Mouse (Mus musculus): ENCODE measurements around the gene Sult2b1. TPM values are rescaled to one million over a fixed set of nuclear protein-coding genes. Genes with fewer than 3 reads are reported as not detected.
A peak's percentile ranks its signal among the peaks of the same experiment; 100 is the strongest.

Sult2b1 gene
- polyA plus RNA-seq, 1 experiment from 2014 or later = 2.5 TPM

DNA sequence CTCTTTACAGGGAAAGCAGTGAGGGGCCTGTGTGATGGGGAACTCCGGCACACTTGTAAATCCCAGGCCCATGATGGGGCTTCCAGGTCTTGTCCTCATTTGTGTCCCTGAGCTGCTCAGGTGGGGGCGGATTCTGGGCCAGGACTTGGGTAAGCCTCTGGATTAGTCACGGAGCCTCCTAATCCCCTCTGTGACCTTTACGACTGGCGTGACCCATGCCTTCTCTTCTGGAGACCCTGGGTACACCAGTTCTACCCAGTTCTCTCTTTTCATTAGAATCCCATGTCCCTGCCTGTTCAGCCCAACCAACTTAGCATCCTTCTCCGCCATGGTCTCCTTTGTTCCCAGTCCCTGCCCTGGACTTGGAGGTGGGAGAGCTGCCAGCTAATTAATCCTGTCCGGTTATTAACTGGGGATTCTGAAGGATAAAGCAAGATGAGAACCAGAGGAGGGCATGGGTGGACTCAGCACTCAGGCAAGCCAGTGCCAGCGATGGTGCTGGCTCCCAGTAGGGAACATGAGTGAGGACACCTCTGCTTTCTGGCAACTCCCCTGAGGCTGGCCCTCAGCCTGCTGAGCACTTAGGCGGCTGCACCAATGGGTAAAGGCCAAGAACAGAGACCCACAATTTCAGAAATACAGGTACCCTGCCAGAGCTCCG lies 31.0 kb upstream of the Sult2b1 start:
- 43% methylated on average over 10 of the region's 10 CpGs for WGBS
- H3K36me3 ChIP-seq = peaks cover 26% of the 10 kb centered on the region
- no peak overlapping the region for H3K4me2 ChIP-seq (replicated peaks)
- no peak overlapping the region for H3K9ac ChIP-seq
- peak overlapping the region; percentile 94; the same call in 1 of the 2 replicates for H3K4me3 ChIP-seq
- H3K9me3 ChIP-seq = no peaks in the 10 kb centered on the region
- H3K27me3 ChIP-seq = peaks cover 14% of the 10 kb centered on the region; the same call in 1 of the 2 replicates
- peaks cover 27% of the 10 kb centered on the region for H3K4me1 ChIP-seq
- ATAC-seq (ENCODE audit: insufficient number of reproducible peaks, insufficient read depth, low FRiP score, low TSS enrichment) = no peak
- no peak overlapping the region for H3K27ac ChIP-seq

DNA sequence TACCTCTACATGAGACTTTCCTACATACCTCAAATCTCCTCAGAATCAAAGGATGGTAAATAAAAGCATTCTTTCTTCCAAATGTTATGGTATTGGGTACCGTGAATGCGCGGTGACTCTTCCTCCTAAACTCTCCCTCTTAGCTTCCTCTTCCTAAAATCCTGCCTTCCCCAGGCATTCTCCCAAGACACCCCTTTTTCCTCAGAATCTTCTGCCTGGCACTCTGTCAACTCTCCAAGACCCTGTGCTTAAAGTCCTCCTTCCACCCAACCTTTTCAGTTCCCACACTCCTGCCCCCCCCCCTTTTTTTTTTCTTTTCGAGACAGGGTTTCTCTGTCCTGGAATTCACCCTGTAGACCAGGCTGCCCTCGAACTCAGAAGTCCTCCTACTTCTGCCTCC lies 30.4 kb upstream of the Sult2b1 start:
- H3K27ac ChIP-seq = no peak overlapping the region
- no peak for ATAC-seq (ENCODE audit: insufficient number of reproducible peaks, insufficient read depth, low FRiP score, low TSS enrichment)

DNA sequence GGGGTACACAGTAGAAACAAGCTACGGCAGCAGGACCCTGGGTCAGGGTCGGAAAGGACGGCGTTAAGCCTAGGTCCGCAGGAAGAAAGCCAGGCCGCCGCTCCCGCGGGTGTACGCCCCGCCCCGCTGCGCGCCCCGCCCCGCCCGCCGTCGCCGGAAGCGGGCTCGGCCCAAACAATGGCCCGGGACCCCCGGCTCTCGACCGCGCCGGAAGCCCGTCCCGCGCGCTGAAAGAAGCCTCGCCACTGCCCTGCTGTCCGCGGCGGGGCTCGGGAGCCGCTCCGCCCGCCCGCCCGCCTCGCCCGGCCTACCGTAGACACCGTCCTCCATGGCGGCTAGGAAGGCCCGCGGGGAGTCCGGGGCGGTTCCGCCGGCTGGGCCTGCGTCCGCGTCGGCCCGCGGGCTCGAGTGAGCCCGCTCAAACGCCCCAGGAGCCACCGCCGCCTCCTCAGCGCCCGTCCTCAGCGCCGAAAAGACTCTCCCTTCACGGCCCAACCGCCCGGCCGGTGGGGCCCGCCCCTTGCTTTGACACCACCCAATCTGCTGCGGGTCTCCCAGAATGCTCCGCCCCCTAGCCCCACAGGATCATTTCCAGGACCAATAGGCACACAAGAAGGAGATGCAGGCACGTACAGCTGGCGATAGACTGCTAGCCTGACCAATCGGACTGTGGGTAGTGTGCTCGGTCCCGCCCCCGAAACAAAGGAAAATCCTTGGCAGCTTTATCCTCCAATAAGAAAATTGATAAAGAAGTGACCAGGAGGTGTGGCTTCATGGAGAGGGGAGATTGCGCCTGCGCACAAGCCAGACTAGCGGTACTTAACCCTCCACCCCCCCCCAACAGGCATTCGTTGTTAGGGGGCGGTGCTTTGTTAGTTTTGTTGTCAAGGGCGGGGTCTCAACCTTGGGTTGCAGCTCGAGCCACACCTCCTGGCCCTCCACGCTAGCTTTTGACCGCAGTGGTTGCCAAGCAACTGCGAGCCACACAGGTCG lies 29.6 kb upstream of the Sult2b1 start, which contains the start of gene Cyth2:
TSS of gene Cyth2 (minus strand) at position 795 of the 993 bp plus-strand sequence.
- Histone ChIP-seq H3K4me1 (peaks cover 23% of the 10 kb centered on the region), H3K27ac (peak within 1 kb of the TSS; percentile 100), H3K9me3 (no peaks in the 10 kb centered on the region), H3K4me3 (peak within 1 kb of the TSS; percentile 94), H3K27me3 (0 out of 2 replicates have a peak, but pooled peaks cover 6% of the 10 kb centered on the region), H3K4me2 (replicated peaks) (peak within 1 kb of the TSS; percentile 85), H3K36me3 (peaks cover 40% of the 10 kb centered on the region), H3K9ac (peak within 1 kb of the TSS; percentile 100)
- peak; percentile 98 for ATAC-seq (ENCODE audit: insufficient number of reproducible peaks, insufficient read depth, low FRiP score, low TSS enrichment)
- WGBS = 1% methylated on average over 85 of the region's 92 CpGs

More for the DNA sequence above, 30.4 kb upstream of the Sult2b1 start:
- Histone ChIP-seq H3K36me3 (peaks cover 32% of the 10 kb centered on the region), H3K27me3 (peaks cover 10% of the 10 kb centered on the region; the same call in 1 of the 2 replicates), H3K4me2 (replicated peaks) (peak overlapping the region; percentile 49), H3K9ac (no peak overlapping the region; the same call in 1 of the 2 replicates), H3K4me3 (peak overlapping the region; percentile 94), H3K9me3 (no peaks in the 10 kb centered on the region), H3K4me1 (peaks cover 24% of the 10 kb centered on the region)
- 3% methylated on average over 5 of the region's 5 CpGs for WGBS

DNA sequence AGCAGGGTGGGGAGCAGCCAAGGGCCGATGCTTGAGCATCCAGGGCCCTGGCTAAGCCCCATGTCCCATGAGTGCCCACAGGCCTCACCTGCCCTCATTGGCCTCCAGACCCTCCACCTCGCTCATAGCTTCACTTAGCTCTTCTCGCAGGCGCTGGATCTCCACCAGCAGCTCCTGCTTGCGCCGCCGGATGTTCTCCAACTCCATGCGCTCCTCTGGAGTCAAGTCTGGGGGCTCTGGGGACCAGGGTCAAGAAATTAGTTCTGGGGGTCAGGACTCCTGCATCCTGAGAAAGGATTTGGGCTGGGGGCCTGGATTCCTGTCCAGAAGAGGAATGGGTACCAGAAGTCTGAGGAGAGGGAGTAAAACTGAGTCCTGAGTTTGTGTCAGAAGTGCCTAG lies 28.5 kb upstream of the Sult2b1 start:
- H3K9me3 ChIP-seq = no peaks in the 10 kb centered on the region
- peaks cover 51% of the 10 kb centered on the region for H3K36me3 ChIP-seq
- H3K4me1 ChIP-seq = peaks cover 23% of the 10 kb centered on the region
- H3K27me3 ChIP-seq = no peaks in the 10 kb centered on the region
- H3K4me3 ChIP-seq = peak overlapping the region; percentile 94
- peak overlapping the region; percentile 100 for H3K9ac ChIP-seq
- H3K27ac ChIP-seq = peak overlapping the region; percentile 100; the same call in 1 of the 2 replicates
- WGBS = 75% methylated on average over 8 of the region's 8 CpGs
- peak overlapping the region; percentile 85 for H3K4me2 ChIP-seq (replicated peaks)
- ATAC-seq (ENCODE audit: insufficient number of reproducible peaks, insufficient read depth, low FRiP score, low TSS enrichment) = no peak

DNA sequence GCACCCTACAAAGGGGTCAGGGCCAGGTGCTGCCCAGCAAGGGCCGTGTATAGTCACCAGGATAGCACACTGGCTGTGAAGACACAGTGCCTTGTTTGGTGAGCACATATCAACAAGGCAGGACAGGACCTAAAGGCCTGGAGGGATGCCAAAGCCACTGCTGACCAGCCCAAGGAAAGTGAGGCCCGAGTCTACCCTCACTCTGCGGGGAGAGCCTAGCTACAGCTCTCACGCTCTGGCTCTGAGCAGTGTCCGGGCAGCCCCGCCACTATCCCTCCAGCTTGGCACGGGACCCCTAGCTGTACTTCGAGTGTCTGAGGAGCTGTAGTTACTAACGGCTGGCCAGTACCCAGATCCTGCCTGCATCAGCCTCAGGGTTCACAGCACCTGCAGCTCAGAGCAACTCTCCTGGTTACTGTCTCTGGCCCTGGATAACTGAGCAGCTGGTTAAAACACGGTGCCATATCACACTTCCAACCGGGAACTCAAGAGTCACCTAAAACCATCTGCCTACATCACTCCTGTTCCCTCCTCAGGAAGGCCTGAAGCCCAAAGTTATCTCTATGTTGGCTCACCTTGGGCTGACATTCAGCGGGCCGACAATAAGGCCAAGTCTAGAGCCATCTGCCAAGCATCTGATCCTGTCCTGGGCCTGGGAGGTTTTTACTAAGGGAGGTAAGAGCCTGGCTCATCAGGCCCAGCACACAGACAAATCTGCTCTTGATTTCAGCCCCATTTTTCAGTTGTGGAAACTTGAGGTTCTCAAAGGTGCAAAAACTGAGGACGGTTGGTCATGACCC lies 25.0 kb upstream of the Sult2b1 start:
- Histone ChIP-seq H3K9me3 (no peaks in the 10 kb centered on the region), H3K9ac (no peak overlapping the region), H3K36me3 (peaks cover 65% of the 10 kb centered on the region), H3K27me3 (no peaks in the 10 kb centered on the region), H3K4me2 (replicated peaks) (no peak overlapping the region), H3K27ac (no peak overlapping the region), H3K4me1 (peaks cover 12% of the 10 kb centered on the region), H3K4me3 (no peak overlapping the region)
- WGBS = 83% methylated on average over 14 of the region's 14 CpGs
- no peak for ATAC-seq (ENCODE audit: insufficient number of reproducible peaks, insufficient read depth, low FRiP score, low TSS enrichment)

DNA sequence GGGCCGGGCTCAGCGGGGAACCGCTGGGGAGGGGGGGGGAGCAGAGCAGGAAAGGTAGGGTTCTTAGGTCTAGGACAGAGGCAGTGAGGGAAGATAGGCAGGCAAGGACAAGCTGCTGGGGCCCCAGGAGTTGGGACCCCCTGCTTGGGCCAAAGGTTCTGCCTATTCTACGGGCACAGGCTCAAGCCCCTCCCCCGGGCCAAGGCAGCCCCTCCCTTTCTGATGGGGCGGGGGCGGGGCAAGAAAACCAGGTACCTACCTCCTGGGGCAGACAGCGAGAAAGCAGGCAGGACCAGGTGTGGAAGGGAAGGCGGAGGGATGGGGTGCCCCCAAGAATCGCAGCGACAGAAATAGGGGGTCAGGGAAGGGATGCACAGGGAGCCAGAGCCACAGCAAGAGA lies 24.0 kb upstream of the Sult2b1 start:
- peaks cover 67% of the 10 kb centered on the region for H3K36me3 ChIP-seq
- no peak overlapping the region for H3K9ac ChIP-seq
- 44% methylated on average over 11 of the region's 11 CpGs for WGBS
- no peak overlapping the region for H3K27ac ChIP-seq
- H3K4me1 ChIP-seq = peaks cover 12% of the 10 kb centered on the region
- H3K4me3 ChIP-seq = no peak overlapping the region
- H3K9me3 ChIP-seq = no peaks in the 10 kb centered on the region
- no peak overlapping the region for H3K4me2 ChIP-seq (replicated peaks)
- no peak for ATAC-seq (ENCODE audit: insufficient number of reproducible peaks, insufficient read depth, low FRiP score, low TSS enrichment)
- no peaks in the 10 kb centered on the region for H3K27me3 ChIP-seq

DNA sequence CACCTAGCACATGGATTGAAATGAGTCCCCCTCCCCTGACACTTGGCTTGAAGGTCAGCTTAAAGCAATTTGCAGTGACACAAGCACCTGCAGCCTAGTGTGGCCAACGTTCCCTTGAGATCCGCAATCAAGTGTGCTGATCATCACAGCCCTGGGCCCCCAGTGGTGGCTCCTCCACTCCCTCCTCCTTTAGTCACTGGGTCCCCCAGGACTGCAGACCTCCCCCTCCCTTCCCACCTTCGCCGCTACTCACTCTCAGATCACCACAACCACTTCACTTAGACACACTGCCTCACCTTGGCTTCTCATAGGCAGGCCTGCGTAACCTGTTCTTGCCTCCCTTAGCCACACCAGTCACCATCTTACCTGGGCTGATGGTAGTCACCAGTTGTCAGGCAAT lies 21.5 kb upstream of the Sult2b1 start:
- peaks cover 60% of the 10 kb centered on the region for H3K36me3 ChIP-seq
- 0 out of 2 replicates have a peak, but pooled peaks cover 2% of the 10 kb centered on the region for H3K27me3 ChIP-seq
- WGBS = 64% methylated on average over 5 of the region's 5 CpGs
- no peaks in the 10 kb centered on the region for H3K9me3 ChIP-seq
- H3K27ac ChIP-seq = 0 out of 2 replicates have a peak overlapping the region, but pooled peaks have one; percentile 12
- ATAC-seq (ENCODE audit: insufficient number of reproducible peaks, insufficient read depth, low FRiP score, low TSS enrichment) = no peak
- H3K4me3 ChIP-seq = no peak overlapping the region
- H3K4me2 ChIP-seq (replicated peaks) = no peak overlapping the region
- H3K4me1 ChIP-seq = 0 out of 2 replicates have a peak, but pooled peaks cover 3% of the 10 kb centered on the region
- no peak overlapping the region for H3K9ac ChIP-seq

DNA sequence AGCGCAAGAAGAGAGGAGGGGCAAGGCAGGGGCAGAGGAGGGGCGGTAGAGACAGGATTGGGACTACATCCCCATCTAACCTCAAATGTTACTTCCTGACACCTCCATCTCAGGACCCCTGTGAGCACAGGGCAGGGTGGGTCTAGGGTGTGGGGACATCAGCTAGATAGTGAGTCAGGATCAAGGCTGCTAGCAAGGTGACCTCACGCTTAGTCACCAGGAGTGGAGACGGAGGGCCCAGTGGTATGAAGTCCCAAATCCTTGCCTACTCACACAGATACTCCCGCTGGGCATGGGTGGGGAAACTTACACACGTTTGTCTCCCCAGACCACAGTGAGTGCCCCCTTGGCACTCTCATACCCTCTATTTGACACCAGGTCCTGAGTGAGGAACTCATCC lies 18.1 kb upstream of the Sult2b1 start:
- WGBS = 91% methylated on average over 6 of the region's 6 CpGs
- no peaks in the 10 kb centered on the region for H3K9me3 ChIP-seq
- H3K4me1 ChIP-seq = peaks cover 23% of the 10 kb centered on the region
- H3K9ac ChIP-seq = no peak overlapping the region
- no peak overlapping the region for H3K27ac ChIP-seq
- H3K4me2 ChIP-seq (replicated peaks) = no peak overlapping the region
- peaks cover 24% of the 10 kb centered on the region for H3K27me3 ChIP-seq
- H3K4me3 ChIP-seq = no peak overlapping the region
- H3K36me3 ChIP-seq = peaks cover 27% of the 10 kb centered on the region
- no peak for ATAC-seq (ENCODE audit: insufficient number of reproducible peaks, insufficient read depth, low FRiP score, low TSS enrichment)

DNA sequence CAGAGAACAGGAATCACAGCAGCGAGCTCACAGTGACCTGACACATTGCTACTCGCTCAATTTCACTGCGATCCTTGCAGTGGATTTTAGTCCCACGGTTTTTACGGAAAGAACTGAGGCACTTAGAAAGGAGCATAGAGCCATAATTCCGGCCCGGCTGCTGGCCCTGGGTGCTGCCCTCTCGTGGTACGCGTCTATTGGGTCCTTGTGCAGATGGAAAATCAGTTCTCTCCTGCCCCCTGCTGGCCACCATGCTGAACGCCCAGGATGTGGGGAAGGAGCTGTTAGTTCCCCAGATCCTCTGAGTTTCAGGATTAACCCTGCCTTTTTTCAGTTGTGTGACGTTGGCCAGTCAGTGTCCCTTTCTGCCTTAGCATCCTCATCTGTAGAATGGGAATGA lies 16.9 kb upstream of the Sult2b1 start:
- no peak overlapping the region for H3K9ac ChIP-seq
- no peak for ATAC-seq (ENCODE audit: insufficient number of reproducible peaks, insufficient read depth, low FRiP score, low TSS enrichment)
- H3K9me3 ChIP-seq = no peaks in the 10 kb centered on the region
- peaks cover 28% of the 10 kb centered on the region for H3K4me1 ChIP-seq
- WGBS = 2% methylated on average over 12 of the region's 12 CpGs
- H3K27ac ChIP-seq = no peak overlapping the region
- no peak overlapping the region for H3K4me3 ChIP-seq
- H3K36me3 ChIP-seq = peaks cover 23% of the 10 kb centered on the region
- H3K27me3 ChIP-seq = peaks cover 36% of the 10 kb centered on the region
- H3K4me2 ChIP-seq (replicated peaks) = peak overlapping the region; percentile 19

DNA sequence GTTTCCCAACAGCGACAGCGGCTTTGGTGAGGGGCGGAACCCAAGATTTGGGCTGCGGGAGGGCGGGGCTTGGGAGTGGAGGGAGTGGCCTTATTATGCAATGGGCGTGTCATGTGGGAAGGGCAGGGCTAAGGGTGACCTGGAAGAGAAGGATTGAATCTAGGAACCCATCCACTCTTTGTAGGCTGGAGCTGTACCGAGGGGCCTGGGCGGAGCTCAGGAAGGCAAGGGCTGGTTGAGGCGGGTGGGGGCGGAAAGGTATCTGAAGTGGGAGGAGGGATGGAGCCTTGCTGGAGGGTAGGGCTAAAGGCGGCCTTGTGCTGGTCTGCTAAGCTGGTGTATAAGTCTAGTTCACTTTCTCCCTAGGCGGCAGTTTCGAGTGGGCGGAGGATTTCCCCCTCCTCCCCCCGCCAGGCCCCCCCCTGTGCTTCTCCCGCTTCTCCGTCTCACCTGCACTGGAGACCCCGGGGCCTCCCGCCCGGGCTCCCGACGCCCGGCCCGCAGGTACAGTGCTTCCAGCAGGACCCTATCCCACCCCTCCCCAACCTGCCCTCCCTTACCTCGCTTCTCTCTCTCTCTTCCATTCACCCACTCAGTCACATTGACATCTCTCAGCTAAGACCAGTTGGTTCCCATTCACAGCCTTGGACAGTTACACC lies 16.2 kb upstream of the Sult2b1 start:
- Histone ChIP-seq H3K36me3 (peaks cover 28% of the 10 kb centered on the region), H3K27me3 (peaks cover 39% of the 10 kb centered on the region), H3K27ac (no peak overlapping the region), H3K9me3 (no peaks in the 10 kb centered on the region), H3K4me2 (replicated peaks) (peak overlapping the region; percentile 19), H3K4me1 (peaks cover 28% of the 10 kb centered on the region), H3K9ac (no peak overlapping the region), H3K4me3 (0 out of 2 replicates have a peak overlapping the region, but pooled peaks have one; percentile 0)
- WGBS = 21% methylated on average over 21 of the region's 25 CpGs
- no peak for ATAC-seq (ENCODE audit: insufficient number of reproducible peaks, insufficient read depth, low FRiP score, low TSS enrichment)
